Mouse (Mus musculus) forebrain, embryonic 13.5 days (tissue): ENCODE data around the gene Cd46. TPM values are rescaled to one million over a fixed set of nuclear protein-coding genes. Genes with fewer than 3 reads are reported as not detected.

Source experiments
- ATAC-seq: fragments of 200-750 bp; cut with Nextera tagmentation; 2 replicates; pipeline ENCODE4 v1.8.0; 2017
- H3K27ac ChIP-seq: fragments of 300-500 bp; sonication (generic); 2 replicates; pipeline ENCODE4 v1.5.1; 2015; ENCODE audit warnings: inconsistent platforms, mild to moderate bottlenecking, moderate library complexity
- H3K27me3 ChIP-seq: fragments of 300-500 bp; sonication (generic); 2 replicates; pipeline ENCODE4 v1.6.1; 2015; ENCODE audit warnings: mild to moderate bottlenecking, inconsistent platforms
- H3K36me3 ChIP-seq: fragments of 300-500 bp; sonication (generic); 2 replicates; pipeline ENCODE4 v1.6.1; 2015; ENCODE audit warnings: mild to moderate bottlenecking, inconsistent platforms; ENCODE audit not compliant: poor library complexity, severe bottlenecking
- H3K4me1 ChIP-seq: fragments of 300-500 bp; sonication (generic); 2 replicates; pipeline ENCODE4 v1.6.1; 2015; ENCODE audit warnings: inconsistent platforms
- H3K4me2 ChIP-seq: fragments of 300-500 bp; sonication (generic); 2 replicates; pipeline ENCODE4 v1.6.1; 2015; ENCODE audit warnings: inconsistent platforms, mild to moderate bottlenecking, moderate library complexity
- H3K4me3 ChIP-seq: fragments of 300-500 bp; sonication (generic); 2 replicates; pipeline ENCODE4 v1.5.1; 2015; ENCODE audit warnings: mild to moderate bottlenecking, inconsistent platforms
- H3K9ac ChIP-seq: fragments of 300-500 bp; sonication (generic); 2 replicates; pipeline ENCODE4 v1.6.1; 2015; ENCODE audit warnings: mild to moderate bottlenecking, inconsistent platforms
- H3K9me3 ChIP-seq: fragments of 300-500 bp; sonication (generic); replicated peaks from 2 replicates; pipeline ENCODE4 v1.6.1; 2016; ENCODE audit warnings: inconsistent platforms
- WGBS: fragments of 180-500 bp; shearing (Covaris S2); methylation state at CpG from one replicate; pipeline ENCODE4 v1.1.7; 2015; 5-methylcytosine and 5-hydroxymethylcytosine counted together
- polyA plus RNA-seq: library from polyadenylated mRNA; unstranded; fragments of >200 nt; fragmentation: Nextera tagmentation; extraction: Ambion mirVana; gene quantifications from 2 replicates; pipeline ENCODE4 v1.2.1, GENCODE M21; 2015

Gene Cd46
- polyA plus RNA-seq, 1 experiment from 2014 or later = 1.2 TPM

GRCm38 (mm10) chr1:195040437-195040836, 51.6 kb downstream of the Cd46 start:
- Histone ChIP-seq H3K4me2 (no peak overlapping the region), H3K27me3 (no peaks in the 10 kb centered on the region), H3K9ac (no peak overlapping the region), H3K27ac (no peak overlapping the region), H3K4me1 (no peaks in the 10 kb centered on the region), H3K9me3 (no peaks in the 10 kb centered on the region), H3K4me3 (no peak overlapping the region), H3K36me3 (no peaks in the 10 kb centered on the region)
- peak; percentile 86 for ATAC-seq

GRCm38 (mm10) chr1:195038386-195038785, 53.7 kb downstream of the Cd46 start:
- WGBS = 63% methylated on average over 1 of the region's 1 CpGs

GRCm38 (mm10) chr1:195037985-195038384, 54.1 kb downstream of the Cd46 start:
- H3K9me3 ChIP-seq = no peaks in the 10 kb centered on the region
- 86% methylated on average over 1 of the region's 1 CpGs for WGBS
- no peak overlapping the region for H3K9ac ChIP-seq
- no peak overlapping the region for H3K4me2 ChIP-seq
- no peak overlapping the region for H3K4me3 ChIP-seq
- no peak for ATAC-seq
- no peak overlapping the region for H3K27ac ChIP-seq
- no peaks in the 10 kb centered on the region for H3K27me3 ChIP-seq
- H3K36me3 ChIP-seq = no peaks in the 10 kb centered on the region
- no peaks in the 10 kb centered on the region for H3K4me1 ChIP-seq

More at GRCm38 (mm10) chr1:195038386-195038785, 53.7 kb downstream of the Cd46 start:
- Histone ChIP-seq H3K4me1 (no peaks in the 10 kb centered on the region), H3K9me3 (no peaks in the 10 kb centered on the region), H3K36me3 (no peaks in the 10 kb centered on the region), H3K4me3 (no peak overlapping the region), H3K27ac (no peak overlapping the region), H3K4me2 (no peak overlapping the region), H3K9ac (no peak overlapping the region), H3K27me3 (no peaks in the 10 kb centered on the region)
- ATAC-seq = no peak

DNA sequence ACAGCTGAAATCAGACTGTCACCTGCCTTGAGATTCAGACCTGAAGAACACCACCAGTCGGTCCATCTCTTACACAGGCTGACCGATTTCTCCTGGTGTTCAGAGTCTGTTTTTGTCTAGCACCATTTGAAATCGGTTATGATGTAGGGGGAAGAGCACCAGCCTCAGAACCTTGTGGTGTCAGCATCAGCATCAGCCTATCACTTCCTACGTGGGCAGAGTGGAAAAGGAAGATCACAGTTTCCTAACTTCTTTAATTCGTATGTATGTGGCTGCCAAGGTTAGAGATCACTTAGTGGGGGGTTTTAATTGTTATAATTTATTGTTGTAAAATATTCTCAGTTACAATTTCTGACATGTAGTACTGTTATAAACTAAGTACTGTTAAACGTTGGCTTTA, 54.6 kb downstream of the Cd46 start:
- WGBS = 90% methylated on average over 6 of the region's 6 CpGs
- Histone ChIP-seq H3K9me3 (no peaks in the 10 kb centered on the region), H3K27ac (no peak overlapping the region), H3K4me1 (no peaks in the 10 kb centered on the region), H3K27me3 (no peaks in the 10 kb centered on the region), H3K4me2 (no peak overlapping the region), H3K4me3 (no peak overlapping the region), H3K9ac (no peak overlapping the region), H3K36me3 (no peaks in the 10 kb centered on the region)
- ATAC-seq = no peak

DNA sequence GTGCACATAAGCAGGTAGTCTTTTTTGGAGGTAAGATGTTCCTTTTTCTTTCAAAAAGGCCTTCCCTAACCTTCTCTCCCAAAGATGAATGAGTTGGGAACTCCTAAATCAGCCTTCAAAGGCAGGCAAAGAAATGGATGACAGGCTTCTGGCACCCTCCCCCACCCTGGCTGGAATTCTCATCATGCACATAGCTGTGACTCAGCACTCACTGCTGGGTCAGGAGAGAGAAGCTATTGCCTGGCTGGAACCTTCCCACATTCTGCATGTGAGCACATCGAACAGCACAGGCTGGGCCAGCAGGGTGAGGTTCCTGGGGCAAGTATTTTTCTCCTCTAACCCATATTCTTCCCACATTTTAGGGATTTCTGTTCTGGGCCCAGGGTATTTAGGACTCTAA, 58.1 kb downstream of the Cd46 start:
- Histone ChIP-seq H3K9me3 (no peaks in the 10 kb centered on the region), H3K27me3 (no peaks in the 10 kb centered on the region), H3K4me2 (no peak overlapping the region), H3K4me1 (no peaks in the 10 kb centered on the region), H3K27ac (no peak overlapping the region), H3K36me3 (no peaks in the 10 kb centered on the region), H3K4me3 (no peak overlapping the region), H3K9ac (no peak overlapping the region)
- 0 out of 2 replicates have a peak, but pooled peaks have one; percentile 45 for ATAC-seq
- WGBS = 87% methylated on average over 1 of the region's 1 CpGs

- no peak overlapping the region for H3K4me2 ChIP-seq
- no peaks in the 10 kb centered on the region for H3K9me3 ChIP-seq
- H3K4me1 ChIP-seq = no peaks in the 10 kb centered on the region
- H3K27ac ChIP-seq = no peak overlapping the region
- WGBS = 82% methylated on average over 1 of the region's 1 CpGs
- no peaks in the 10 kb centered on the region for H3K36me3 ChIP-seq
- no peak overlapping the region for H3K9ac ChIP-seq
- no peak for ATAC-seq
- no peak overlapping the region for H3K4me3 ChIP-seq
- H3K27me3 ChIP-seq = no peaks in the 10 kb centered on the region
Measured at GRCm38 (mm10) chr1:195032738-195033137, 59.3 kb downstream of the Cd46 start.

DNA sequence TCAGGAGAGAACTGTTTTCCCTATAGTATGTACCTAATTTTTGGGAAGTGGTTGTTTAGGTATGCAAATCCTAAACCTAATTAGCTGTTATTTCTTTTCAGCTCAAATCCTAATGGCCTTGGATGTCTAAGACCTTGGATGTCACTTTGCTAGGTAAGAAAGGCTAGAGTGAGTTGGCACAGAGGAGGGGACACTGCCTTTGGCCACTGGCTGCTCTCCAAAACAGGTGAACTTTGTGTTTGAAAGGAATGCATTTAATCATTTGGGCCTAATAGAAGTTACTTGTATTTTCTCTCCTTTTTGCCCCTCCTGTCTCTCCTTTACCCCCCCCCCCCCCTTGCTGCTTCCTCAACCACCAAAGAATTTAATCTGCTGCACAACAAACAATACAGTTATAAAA, 60.3 kb downstream of the Cd46 start:
- Histone ChIP-seq H3K4me3 (no peak overlapping the region), H3K27me3 (no peaks in the 10 kb centered on the region), H3K9ac (no peak overlapping the region), H3K4me2 (no peak overlapping the region), H3K4me1 (no peaks in the 10 kb centered on the region), H3K36me3 (no peaks in the 10 kb centered on the region), H3K27ac (no peak overlapping the region), H3K9me3 (no peaks in the 10 kb centered on the region)
- ATAC-seq = no peak

DNA sequence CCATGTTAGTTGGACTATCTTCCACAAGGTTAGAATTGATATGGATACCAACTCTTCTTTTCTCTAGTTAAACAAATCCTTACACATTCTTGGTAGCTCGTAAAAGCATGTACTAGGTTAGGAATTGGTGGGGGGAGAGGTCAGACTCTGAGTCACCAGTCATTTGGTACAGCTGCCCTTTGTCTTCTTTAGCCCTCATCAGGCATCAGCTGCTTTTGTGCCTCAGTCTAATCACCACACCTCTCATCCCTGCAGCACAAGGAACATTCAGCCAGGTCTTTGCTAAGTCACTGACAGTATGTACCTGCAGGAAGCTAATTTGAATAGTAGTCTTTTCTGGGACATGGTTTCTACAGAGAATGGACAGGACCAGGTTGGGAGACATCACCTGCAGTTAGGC, 64.5 kb downstream of the Cd46 start:
- no peak overlapping the region for H3K27ac ChIP-seq
- no peaks in the 10 kb centered on the region for H3K9me3 ChIP-seq
- H3K36me3 ChIP-seq = no peaks in the 10 kb centered on the region
- H3K9ac ChIP-seq = no peak overlapping the region
- H3K4me3 ChIP-seq = no peak overlapping the region
- 72% methylated on average over 1 of the region's 1 CpGs for WGBS
- no peaks in the 10 kb centered on the region for H3K4me1 ChIP-seq
- no peak for ATAC-seq
- no peak overlapping the region for H3K4me2 ChIP-seq
- H3K27me3 ChIP-seq = no peaks in the 10 kb centered on the region

- Histone ChIP-seq H3K4me1 (no peaks in the 10 kb centered on the region), H3K36me3 (no peaks in the 10 kb centered on the region), H3K27ac (no peak overlapping the region), H3K4me2 (no peak overlapping the region), H3K4me3 (no peak overlapping the region), H3K27me3 (no peaks in the 10 kb centered on the region), H3K9me3 (no peaks in the 10 kb centered on the region), H3K9ac (no peak overlapping the region)
- no peak for ATAC-seq
- WGBS = 94% methylated on average over 1 of the region's 1 CpGs
Measured at GRCm38 (mm10) chr1:195023848-195024247, 68.2 kb downstream of the Cd46 start.

DNA sequence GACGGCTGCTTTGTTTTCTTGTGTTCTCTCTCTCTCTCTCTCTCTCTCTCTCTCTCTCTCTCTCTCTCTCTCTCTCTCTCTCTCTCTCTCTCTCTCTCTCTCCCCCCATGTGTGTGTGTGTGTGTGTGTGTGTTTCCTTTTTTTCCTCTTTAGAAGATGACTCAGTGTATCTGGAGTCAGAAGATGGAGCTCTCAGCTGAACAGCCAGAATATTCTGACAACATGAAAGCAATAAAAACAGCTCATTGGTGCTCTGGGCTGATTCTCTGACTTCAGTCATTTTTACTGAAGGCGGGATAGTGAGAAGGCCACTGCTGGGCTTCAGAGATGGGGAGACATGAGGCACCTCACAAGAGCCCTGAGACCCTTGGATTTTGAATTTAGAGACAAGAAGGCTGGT, 70.2 kb downstream of the Cd46 start:
- Histone ChIP-seq H3K4me2 (no peak overlapping the region), H3K4me3 (no peak overlapping the region), H3K36me3 (no peaks in the 10 kb centered on the region), H3K9ac (no peak overlapping the region), H3K27me3 (no peaks in the 10 kb centered on the region), H3K4me1 (peaks cover 3% of the 10 kb centered on the region; the same call in 1 of the 2 replicates), H3K9me3 (no peaks in the 10 kb centered on the region), H3K27ac (no peak overlapping the region)
- ATAC-seq = no peak
- 62% methylated on average over 2 of the region's 2 CpGs for WGBS

DNA sequence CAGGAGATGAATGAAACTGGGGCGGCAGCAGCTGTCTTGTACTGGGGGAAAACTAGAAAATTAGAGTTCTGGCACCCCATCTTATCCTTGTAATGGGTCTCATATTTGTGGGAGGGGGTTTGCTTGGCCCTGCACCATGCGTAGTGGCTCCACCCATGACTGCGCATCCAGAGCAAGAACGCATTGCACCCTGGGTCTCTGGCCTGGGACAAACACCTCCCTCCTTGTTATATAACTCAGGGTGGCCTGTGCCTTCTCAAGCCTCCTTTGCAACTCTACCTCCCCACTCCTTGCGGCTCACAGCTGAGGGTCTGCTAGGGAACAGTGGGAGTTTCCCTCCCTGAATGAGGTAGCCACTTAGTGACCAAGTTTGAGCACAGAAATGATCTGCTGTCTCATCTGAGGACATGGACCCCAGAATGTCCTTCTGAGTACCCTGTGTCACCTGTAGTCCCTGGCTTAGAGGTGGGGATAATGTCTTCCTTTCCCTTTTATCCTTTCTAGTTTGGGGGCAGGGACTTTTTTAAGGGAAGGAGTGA, 72.9 kb downstream of the Cd46 start:
- H3K36me3 ChIP-seq = no peaks in the 10 kb centered on the region
- no peak for ATAC-seq
- 94% methylated on average over 5 of the region's 5 CpGs for WGBS

DNA sequence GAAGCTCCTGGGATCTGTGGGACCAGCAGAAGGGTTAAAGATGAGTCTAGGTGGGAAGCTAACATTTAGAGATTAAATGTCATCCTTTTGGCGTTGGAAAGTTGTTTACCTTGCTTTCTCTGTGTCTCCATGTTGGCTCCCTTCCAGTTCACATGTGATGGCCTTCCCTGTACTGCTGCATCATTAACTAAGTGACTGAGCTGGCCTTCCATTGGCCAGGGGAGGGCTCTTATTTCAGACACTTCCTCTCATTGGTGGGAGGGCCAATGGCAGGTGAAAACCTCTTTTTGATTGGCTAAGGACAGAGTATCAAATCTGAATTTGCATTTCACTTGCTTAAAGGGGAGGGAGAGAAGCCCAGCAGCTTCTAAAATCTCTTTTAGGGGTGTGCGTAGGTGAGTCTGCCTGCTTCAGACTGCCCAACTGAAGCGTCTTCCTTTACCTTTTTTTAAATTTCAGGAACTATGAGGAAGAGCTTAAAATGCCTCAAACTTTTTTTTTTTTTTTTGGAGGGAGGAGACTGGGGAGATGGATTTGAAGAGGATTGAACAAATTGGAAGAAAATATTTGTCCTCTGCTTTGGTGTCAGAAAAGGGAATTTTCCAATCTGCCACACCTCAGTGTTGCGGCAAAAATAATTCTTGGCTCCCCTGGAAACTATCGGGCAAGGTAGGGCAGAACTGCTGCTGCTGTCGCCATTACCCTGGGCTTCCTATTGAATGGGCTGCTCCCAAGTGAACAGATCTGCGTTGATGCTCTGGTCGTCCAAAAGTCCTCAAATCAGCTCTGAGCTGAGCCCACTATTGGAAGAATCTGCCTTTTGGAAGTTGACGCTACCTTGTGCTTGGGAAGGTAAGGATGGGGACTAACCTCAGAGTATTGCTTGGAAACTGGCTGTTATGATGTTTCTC, 73.7 kb downstream of the Cd46 start:
- WGBS = 82% methylated on average over 9 of the region's 9 CpGs
- ATAC-seq = peak; percentile 56; the same call in 1 of the 2 replicates

More for the DNA sequence above, 72.9 kb downstream of the Cd46 start:
- H3K27ac ChIP-seq = no peak overlapping the region
- peaks cover 3% of the 10 kb centered on the region; the same call in 1 of the 2 replicates for H3K4me1 ChIP-seq
- H3K4me3 ChIP-seq = no peak overlapping the region
- no peak overlapping the region for H3K9ac ChIP-seq
- H3K27me3 ChIP-seq = no peaks in the 10 kb centered on the region
- H3K9me3 ChIP-seq = no peaks in the 10 kb centered on the region
- H3K4me2 ChIP-seq = no peak overlapping the region

More for the DNA sequence above, 73.7 kb downstream of the Cd46 start:
- Histone ChIP-seq H3K9ac (no peak overlapping the region), H3K9me3 (no peaks in the 10 kb centered on the region), H3K4me1 (peaks cover 3% of the 10 kb centered on the region; the same call in 1 of the 2 replicates), H3K27me3 (no peaks in the 10 kb centered on the region), H3K4me3 (no peak overlapping the region), H3K27ac (no peak overlapping the region), H3K4me2 (no peak overlapping the region), H3K36me3 (no peaks in the 10 kb centered on the region)
